Mouse (Mus musculus) activated CD4-positive, CD25-positive, alpha-beta regulatory T cell, adult 4 months (primary cell): ENCODE results near the gene Cited2. TPM values are rescaled to one million over a fixed set of nuclear protein-coding genes. Genes with fewer than 3 reads are reported as not detected.

Experiments used
- polyA plus RNA-seq, 2 experiments: library from polyadenylated mRNA; unstranded; fragments of 100-300 nt; shearing (Covaris generic); gene quantifications; one replicate each; pipeline ENCODE4 v1.2.1; 2017

Gene Cited2
- polyA plus RNA-seq, 2 experiments from 2014 or later = 5.1 to 7.6 TPM

Other genes with a start within 250 kb of the Cited2 start
- gene Txlnb, start 73.0 kb downstream of the Cited2 start, polyA plus RNA-seq = 1 to 10 TPM; 1.2 to 2.7 TPM
- gene Heca, start 224.8 kb downstream of the Cited2 start, polyA plus RNA-seq = 10 to 100 TPM; 21.3 to 22.3 TPM